Comparison of ENCODE assay signal across 18 mouse cellular contexts in the genomic region with DNA sequence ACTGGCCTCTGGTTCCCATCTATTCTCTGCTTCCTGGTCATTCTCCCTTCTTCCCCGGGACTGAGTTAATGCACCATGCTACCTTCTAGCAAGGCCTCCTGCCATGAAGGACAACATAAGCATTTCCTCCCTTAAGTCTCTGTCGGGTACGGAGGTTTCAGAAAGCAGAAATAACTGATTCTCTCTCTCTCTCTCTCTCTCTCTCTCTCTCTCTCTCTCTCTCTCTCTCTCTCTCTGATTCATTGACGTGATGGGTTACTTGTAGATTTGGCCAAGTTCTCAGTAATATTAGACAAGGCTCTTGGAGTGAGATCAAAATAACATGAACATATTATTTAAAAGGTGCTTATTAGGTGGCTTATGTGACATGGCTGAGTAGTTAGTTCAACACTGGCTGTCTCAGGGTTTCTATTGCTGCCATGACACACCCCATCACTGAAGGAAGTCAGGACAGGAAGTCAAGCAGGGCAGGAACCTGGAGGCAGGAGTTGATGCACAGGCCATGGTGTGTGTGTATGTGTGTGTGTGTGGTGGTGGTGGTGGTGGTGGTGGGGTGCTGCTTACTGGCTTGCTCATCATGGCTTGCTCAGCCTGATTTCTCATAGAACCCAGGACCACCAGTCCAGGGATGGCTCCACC. TPM values are rescaled to one million over a fixed set of nuclear protein-coding genes. Genes with fewer than 3 reads are reported as not detected.
DNase-seq lines count a peak whose midpoint lies in the region; ATAC-seq and TF ChIP-seq lines count a peak whose summit lies in the region.
"Had no signal": no experiment of that assay in that cellular context is flagged by ENCODE, and none has a peak within 500 bp of the region (broad histone marks: within the 10 kb centered on the region; RNA-seq: fewer than 3 reads in every experiment).

No protein-coding gene starts in this region.

- peak; percentile 52 for ATAC-seq in megakaryocyte, adult 5-6 weeks (ENCODE audit: poor library complexity, severe bottlenecking)
- no peak for ATAC-seq in cerebellum, adult (ENCODE audit: insufficient number of reproducible peaks, low FRiP score, low TSS enrichment)
- ATAC-seq: forebrain, embryonic 15.5 days had no signal

- H3K4me3 ChIP-seq in embryonic fibroblast, embryonic 13.5 days (ENCODE audit: insufficient read depth, low read length) = no peak overlapping the region
- H3K4me3 ChIP-seq: embryonic facial prominence, embryonic 15.5 days; forebrain, embryonic 15.5 days; heart, embryonic 12.5 days; hindbrain, embryonic 10.5 days; hindbrain, embryonic 15.5 days had no signal

- H3K27ac ChIP-seq in embryonic fibroblast, embryonic 13.5 days (ENCODE audit: insufficient read depth, low read length) = peak overlapping the region; percentile 39; the same call in 1 of the 2 replicates
- H3K27ac ChIP-seq: embryonic facial prominence, embryonic 15.5 days; forebrain, embryonic 15.5 days; hindbrain, embryonic 10.5 days; hindbrain, embryonic 15.5 days had no signal

- no peak for TF ChIP-seq POLR2A in embryonic fibroblast, embryonic 13.5 days (IDR thresholded peaks at IDR 0.05; ENCODE audit: low read depth, low read length)

- DNase-seq in CD4-positive, CD25-positive, alpha-beta regulatory T cell, adult 2 months (ENCODE audit: low read depth, low spot score) = peak; percentile 67
- DNase-seq in embryo, embryonic 10 days (ENCODE audit: low spot score) = no peak
- DNase-seq in cerebellum, adult 9-11 months = no peak
- DNase-seq in right cerebral cortex, postnatal 10 days (ENCODE audit: low spot score in 2 of 2) = no peak
- DNase-seq: adrenal gland, postnatal 14 days; cerebellum, adult 18-20 months; cerebellum, postnatal 10 days; embryo, embryonic 11 days; gastrocnemius, postnatal 14 days; kidney, adult 11 months had no signal

- TF ChIP-seq CTCF in embryonic fibroblast, embryonic 13.5 days (IDR thresholded peaks at IDR 0.05; ENCODE audit: borderline replicate concordance, insufficient read depth, low read length) = no peak

- peaks cover 13% of the 10 kb centered on the region for H3K4me1 ChIP-seq in embryonic fibroblast, embryonic 13.5 days (ENCODE audit: control insufficient read depth, insufficient read depth, low read length)
- H3K4me1 ChIP-seq: embryonic facial prominence, embryonic 15.5 days; forebrain, embryonic 15.5 days; heart, embryonic 12.5 days; hindbrain, embryonic 15.5 days had no signal

RNA-seq across cellular contexts. Expression of a gene that starts 16.1 kb away (rescaled TPM):
- 19.5 and 40.5 TPM in 2 replicates for polyA plus RNA-seq in embryonic fibroblast, embryonic 13.5 days (2011; ENCODE audit: insufficient read length, low read depth, missing spikeins)
- total RNA-seq in megakaryocyte, adult 5-6 weeks (2015) = 4.3 and 5.0 TPM in 2 replicates
- total RNA-seq in megakaryocyte, adult 5-6 weeks (2017) = 4.6 and 6.4 TPM in 2 replicates

RNA-seq across cellular contexts. Expression of a gene that starts 43.8 kb away (rescaled TPM):
- 153 and 193 TPM in 2 replicates for polyA plus RNA-seq in embryonic fibroblast, embryonic 13.5 days (2011; ENCODE audit: insufficient read length, low read depth, missing spikeins)
- 36.9 and 38.7 TPM in 2 replicates for total RNA-seq in megakaryocyte, adult 5-6 weeks (2015)
- 46.3 and 61.1 TPM in 2 replicates for total RNA-seq in megakaryocyte, adult 5-6 weeks (2017)

RNA-seq across cellular contexts. Expression of a gene that starts 55.2 kb away (rescaled TPM):
- polyA plus RNA-seq in embryonic fibroblast, embryonic 13.5 days (2011; ENCODE audit: insufficient read length, low read depth, missing spikeins) = 54.2 and 67.8 TPM in 2 replicates
- 91.2 and 91.7 TPM in 2 replicates for total RNA-seq in megakaryocyte, adult 5-6 weeks (2015)
- total RNA-seq in megakaryocyte, adult 5-6 weeks (2017) = 108 and 122 TPM in 2 replicates
